Mouse (Mus musculus) ovary, postnatal 10 days (tissue): ENCODE measurements around the gene Camk1d.
"Not testable (repeated sequence)": the region's sequence is repeated elsewhere in the genome, so short reads cannot be mapped to it uniquely, and the experiment has no call there.

Experiments used
- DNase-seq: peaks from one replicate; pipeline ENCODE4 v3.0.0; 2022; ENCODE audit warnings: low spot score

Gene Camk1d

GRCm38 (mm10) chr2:5613651-5614307 is 100.5 kb downstream of the Camk1d start:
- DNase-seq = no peak

- DNase-seq = no peak
These were observed 102.7 kb downstream of the Camk1d start for GRCm38 (mm10) chr2:5611601-5612000.

- DNase-seq = no peak
These were observed 103.8 kb downstream of the Camk1d start for GRCm38 (mm10) chr2:5610521-5610920.

GRCm38 (mm10) chr2:5607920-5608841 is 106.1 kb downstream of the Camk1d start:
- no peak for DNase-seq

- DNase-seq = no peak
These were observed 108.5 kb downstream of the Camk1d start for GRCm38 (mm10) chr2:5605849-5606248.

- DNase-seq = no peak
These were observed 112.3 kb downstream of the Camk1d start for GRCm38 (mm10) chr2:5602044-5602443.

- not testable (repeated sequence) for DNase-seq
These were observed 113.1 kb downstream of the Camk1d start for GRCm38 (mm10) chr2:5601243-5601642.

- DNase-seq = no peak
These were observed 113.9 kb downstream of the Camk1d start for GRCm38 (mm10) chr2:5600183-5600962.

- DNase-seq = no peak
These were observed 114.6 kb downstream of the Camk1d start for GRCm38 (mm10) chr2:5599713-5600112.

- no peak for DNase-seq
These were observed 115.8 kb downstream of the Camk1d start for GRCm38 (mm10) chr2:5598533-5598932.

GRCm38 (mm10) chr2:5596882-5597281 is 117.4 kb downstream of the Camk1d start:
- no peak for DNase-seq

- no peak for DNase-seq
These were observed 118.7 kb downstream of the Camk1d start for GRCm38 (mm10) chr2:5595356-5596191.

GRCm38 (mm10) chr2:5592461-5593136 is 121.7 kb downstream of the Camk1d start:
- DNase-seq = no peak

- DNase-seq = no peak
These were observed 124.2 kb downstream of the Camk1d start for GRCm38 (mm10) chr2:5590074-5590473.

GRCm38 (mm10) chr2:5589163-5589562 is 125.2 kb downstream of the Camk1d start:
- no peak for DNase-seq

- no peak for DNase-seq
These were observed 125.9 kb downstream of the Camk1d start for GRCm38 (mm10) chr2:5588329-5588982.

- no peak for DNase-seq
These were observed 129.8 kb downstream of the Camk1d start for GRCm38 (mm10) chr2:5584318-5585027.

- no peak for DNase-seq
These were observed 134.9 kb downstream of the Camk1d start for GRCm38 (mm10) chr2:5579391-5579790.

- no peak for DNase-seq
These were observed 136.8 kb downstream of the Camk1d start for GRCm38 (mm10) chr2:5577399-5578129.
